Mouse (Mus musculus) heart, adult 18-20 months (tissue): Measurements from ENCODE around the gene Ccni. TPM values are rescaled to one million over a fixed set of nuclear protein-coding genes. Genes with fewer than 3 reads are reported as not detected.

Experiments used
- DNase-seq, 2 experiments: peaks; one replicate each; pipeline ENCODE4 v3.0.0; 2021 to 2022; ENCODE audit warnings: mixed read lengths in 1 of 2
- total RNA-seq, 2 experiments: library from RNA; stranded (reverse); gene quantifications; 2 replicates each; pipeline ENCODE4 v1.2.3; 2021

Gene Ccni
- total RNA-seq, 2 experiments from 2014 or later = 154 to 176 TPM

GRCm38 (mm10) chr5:93136956-93137586 lies 69.2 kb downstream of the Ccni start:
- peak; percentile 82 to 85 for DNase-seq

GRCm38 (mm10) chr5:93135368-93136107 lies 70.8 kb downstream of the Ccni start:
- DNase-seq = no peak

- no peak for DNase-seq
Measured at GRCm38 (mm10) chr5:93133445-93134244, 72.7 kb downstream of the Ccni start.

Other genes with a start within 250 kb of the Ccni start
- under 1 TPM; 0.07 to 0.08 TPM for gene Sowahb, start 161.5 kb downstream of the Ccni start, total RNA-seq
- gene Sept11, start 113.1 kb downstream of the Ccni start, total RNA-seq = 10 to 100 TPM; 26.9 to 27.3 TPM
- gene 2010109A12Rik, start within 50 bp of the Ccni start, total RNA-seq = under 1 TPM; 0.41 to 0.55 TPM
- 10 to 100 TPM; 13.0 to 20.1 TPM for gene Ccng2, start 60.8 kb upstream of the Ccni start, total RNA-seq